Mouse (Mus musculus) bone marrow, adult 2 months (tissue): ENCODE results near the gene Lysmd2.

Experiments
- CTCF ChIP-seq: fragments of 200-500 bp; IDR thresholded peaks from 2 replicates; pipeline ENCODE4 v1.5.1; 2011; ENCODE audit warnings: low read length, control low read depth; ENCODE audit not compliant: control insufficient read depth, insufficient read depth
- POLR2A ChIP-seq: fragments of 200-500 bp; IDR thresholded peaks from 2 replicates; pipeline ENCODE4 v1.6.1; 2011; ENCODE audit warnings: low read depth, mild to moderate bottlenecking, control low read depth, low read length, borderline replicate concordance; ENCODE audit not compliant: control insufficient read depth

- TF ChIP-seq CTCF: no peak
- no peak for TF ChIP-seq POLR2A
Observed at GRCm38 (mm10) chr9:75660917-75661316, 35.4 kb downstream of the Lysmd2 start.
